Mouse (Mus musculus): Measurements from ENCODE around the gene Fam163b. TPM values are rescaled to one million over a fixed set of nuclear protein-coding genes. Genes with fewer than 3 reads are reported as not detected.

Gene Fam163b
- polyA plus RNA-seq, 1 experiment from 2014 or later, result 11.0 TPM

GRCm38 (mm10) chr2:27144957-27145356 is 2.7 kb upstream of the Fam163b start:
- Histone ChIP-seq H3K9ac (replicated peaks; ENCODE audit: low read depth, low read length) (no peak overlapping the region), H3K4me2 (ENCODE audit: low read depth, low read length) (no peak overlapping the region), H3K27me3 (ENCODE audit: control insufficient read depth, insufficient read depth, low read length) (peaks cover 5% of the 10 kb centered on the region; the same call in 1 of the 2 replicates), H3K27ac (ENCODE audit: low read depth, low read length) (no peak overlapping the region), H3K4me3 (ENCODE audit: low read depth, low read length) (no peak overlapping the region), H3K36me3 (ENCODE audit: control insufficient read depth, insufficient read depth, low read length) (no peaks in the 10 kb centered on the region), H3K4me1 (ENCODE audit: control insufficient read depth, insufficient read depth, low read length) (no peaks in the 10 kb centered on the region), H3K9me3 (ENCODE audit: control insufficient read depth, low read length) (no peaks in the 10 kb centered on the region)
- ATAC-seq (ENCODE audit: low read depth), result no peak
- 71% methylated on average over 2 of the region's 2 CpGs for WGBS

GRCm38 (mm10) chr2:27138356-27138755 is 3.9 kb downstream of the Fam163b start:
- H3K9ac ChIP-seq (replicated peaks; ENCODE audit: low read depth, low read length), result no peak overlapping the region
- no peaks in the 10 kb centered on the region for H3K4me1 ChIP-seq (ENCODE audit: control insufficient read depth, insufficient read depth, low read length)
- no peak overlapping the region for H3K4me3 ChIP-seq (ENCODE audit: low read depth, low read length)
- no peak overlapping the region for H3K4me2 ChIP-seq (ENCODE audit: low read depth, low read length)
- 67% methylated on average over 4 of the region's 4 CpGs for WGBS
- ATAC-seq (ENCODE audit: low read depth), result no peak
- peaks cover 5% of the 10 kb centered on the region; the same call in 1 of the 2 replicates for H3K27me3 ChIP-seq (ENCODE audit: control insufficient read depth, insufficient read depth, low read length)
- H3K9me3 ChIP-seq (ENCODE audit: control insufficient read depth, low read length), result no peaks in the 10 kb centered on the region
- no peak overlapping the region for H3K27ac ChIP-seq (ENCODE audit: low read depth, low read length)
- no peaks in the 10 kb centered on the region for H3K36me3 ChIP-seq (ENCODE audit: control insufficient read depth, insufficient read depth, low read length)

- no peak overlapping the region for H3K4me2 ChIP-seq (ENCODE audit: low read depth, low read length)
- H3K4me1 ChIP-seq (ENCODE audit: control insufficient read depth, insufficient read depth, low read length), result no peaks in the 10 kb centered on the region
- H3K4me3 ChIP-seq (ENCODE audit: low read depth, low read length), result no peak overlapping the region
- H3K27ac ChIP-seq (ENCODE audit: low read depth, low read length), result no peak overlapping the region
- no peak for ATAC-seq (ENCODE audit: low read depth)
- H3K9ac ChIP-seq (replicated peaks; ENCODE audit: low read depth, low read length), result no peak overlapping the region
- H3K27me3 ChIP-seq (ENCODE audit: control insufficient read depth, insufficient read depth, low read length), result peaks cover 5% of the 10 kb centered on the region; the same call in 1 of the 2 replicates
- WGBS, result 87% methylated on average over 1 of the region's 1 CpGs
- H3K36me3 ChIP-seq (ENCODE audit: control insufficient read depth, insufficient read depth, low read length), result no peaks in the 10 kb centered on the region
- H3K9me3 ChIP-seq (ENCODE audit: control insufficient read depth, low read length), result no peaks in the 10 kb centered on the region
Observed at GRCm38 (mm10) chr2:27136789-27137188, 5.5 kb downstream of the Fam163b start.

- 77% methylated on average over 3 of the region's 3 CpGs for WGBS
- no peaks in the 10 kb centered on the region for H3K36me3 ChIP-seq (ENCODE audit: control insufficient read depth, insufficient read depth, low read length)
- no peak for ATAC-seq (ENCODE audit: low read depth)
- H3K27ac ChIP-seq (ENCODE audit: low read depth, low read length), result no peak overlapping the region
- no peaks in the 10 kb centered on the region for H3K9me3 ChIP-seq (ENCODE audit: control insufficient read depth, low read length)
- no peaks in the 10 kb centered on the region for H3K4me1 ChIP-seq (ENCODE audit: control insufficient read depth, insufficient read depth, low read length)
- no peak overlapping the region for H3K4me2 ChIP-seq (ENCODE audit: low read depth, low read length)
- no peak overlapping the region for H3K4me3 ChIP-seq (ENCODE audit: low read depth, low read length)
- H3K27me3 ChIP-seq (ENCODE audit: control insufficient read depth, insufficient read depth, low read length), result peaks cover 2% of the 10 kb centered on the region; the same call in 1 of the 2 replicates
- no peak overlapping the region for H3K9ac ChIP-seq (replicated peaks; ENCODE audit: low read depth, low read length)
Observed at GRCm38 (mm10) chr2:27136336-27136735, 6.0 kb downstream of the Fam163b start.

GRCm38 (mm10) chr2:27135935-27136334 is 6.4 kb downstream of the Fam163b start:
- Histone ChIP-seq H3K4me3 (ENCODE audit: low read depth, low read length) (no peak overlapping the region), H3K9me3 (ENCODE audit: control insufficient read depth, low read length) (no peaks in the 10 kb centered on the region), H3K9ac (replicated peaks; ENCODE audit: low read depth, low read length) (no peak overlapping the region)

GRCm38 (mm10) chr2:27128990-27129389 is 13.3 kb downstream of the Fam163b start:
- H3K4me3 ChIP-seq (ENCODE audit: low read depth, low read length), result no peak overlapping the region
- no peaks in the 10 kb centered on the region for H3K4me1 ChIP-seq (ENCODE audit: control insufficient read depth, insufficient read depth, low read length)
- no peak overlapping the region for H3K27ac ChIP-seq (ENCODE audit: low read depth, low read length)
- no peak for ATAC-seq (ENCODE audit: low read depth)
- WGBS, result 69% methylated on average over 3 of the region's 3 CpGs
- H3K27me3 ChIP-seq (ENCODE audit: control insufficient read depth, insufficient read depth, low read length), result no peaks in the 10 kb centered on the region
- H3K9ac ChIP-seq (replicated peaks; ENCODE audit: low read depth, low read length), result no peak overlapping the region
- H3K36me3 ChIP-seq (ENCODE audit: control insufficient read depth, insufficient read depth, low read length), result no peaks in the 10 kb centered on the region
- no peaks in the 10 kb centered on the region for H3K9me3 ChIP-seq (ENCODE audit: control insufficient read depth, low read length)
- no peak overlapping the region for H3K4me2 ChIP-seq (ENCODE audit: low read depth, low read length)

More at GRCm38 (mm10) chr2:27135935-27136334, 6.4 kb downstream of the Fam163b start:
- no peak overlapping the region for H3K27ac ChIP-seq (ENCODE audit: low read depth, low read length)
- H3K4me2 ChIP-seq (ENCODE audit: low read depth, low read length), result no peak overlapping the region
- H3K4me1 ChIP-seq (ENCODE audit: control insufficient read depth, insufficient read depth, low read length), result no peaks in the 10 kb centered on the region
- WGBS, result 86% methylated on average over 5 of the region's 5 CpGs
- H3K27me3 ChIP-seq (ENCODE audit: control insufficient read depth, insufficient read depth, low read length), result peaks cover 2% of the 10 kb centered on the region; the same call in 1 of the 2 replicates
- H3K36me3 ChIP-seq (ENCODE audit: control insufficient read depth, insufficient read depth, low read length), result no peaks in the 10 kb centered on the region
- ATAC-seq (ENCODE audit: low read depth), result no peak

- ATAC-seq (ENCODE audit: low read depth), result no peak
- 56% methylated on average over 4 of the region's 4 CpGs for WGBS
Observed at GRCm38 (mm10) chr2:27126496-27126895, 15.8 kb downstream of the Fam163b start.

GRCm38 (mm10) chr2:27125979-27126378 is 16.3 kb downstream of the Fam163b start:
- 48% methylated on average over 10 of the region's 10 CpGs for WGBS
- Histone ChIP-seq H3K4me2 (ENCODE audit: low read depth, low read length) (no peak overlapping the region), H3K9ac (replicated peaks; ENCODE audit: low read depth, low read length) (no peak overlapping the region), H3K27me3 (ENCODE audit: control insufficient read depth, insufficient read depth, low read length) (no peaks in the 10 kb centered on the region), H3K36me3 (ENCODE audit: control insufficient read depth, insufficient read depth, low read length) (no peaks in the 10 kb centered on the region), H3K4me1 (ENCODE audit: control insufficient read depth, insufficient read depth, low read length) (peaks cover 19% of the 10 kb centered on the region), H3K27ac (ENCODE audit: low read depth, low read length) (no peak overlapping the region), H3K9me3 (ENCODE audit: control insufficient read depth, low read length) (no peaks in the 10 kb centered on the region), H3K4me3 (ENCODE audit: low read depth, low read length) (no peak overlapping the region)
- ATAC-seq (ENCODE audit: low read depth), result no peak

More at GRCm38 (mm10) chr2:27126496-27126895, 15.8 kb downstream of the Fam163b start:
- Histone ChIP-seq H3K4me1 (ENCODE audit: control insufficient read depth, insufficient read depth, low read length) (peaks cover 16% of the 10 kb centered on the region), H3K27me3 (ENCODE audit: control insufficient read depth, insufficient read depth, low read length) (no peaks in the 10 kb centered on the region), H3K36me3 (ENCODE audit: control insufficient read depth, insufficient read depth, low read length) (no peaks in the 10 kb centered on the region), H3K9me3 (ENCODE audit: control insufficient read depth, low read length) (no peaks in the 10 kb centered on the region), H3K9ac (replicated peaks; ENCODE audit: low read depth, low read length) (no peak overlapping the region), H3K4me3 (ENCODE audit: low read depth, low read length) (no peak overlapping the region), H3K4me2 (ENCODE audit: low read depth, low read length) (no peak overlapping the region), H3K27ac (ENCODE audit: low read depth, low read length) (no peak overlapping the region)

- no peak overlapping the region for H3K9ac ChIP-seq (replicated peaks; ENCODE audit: low read depth, low read length)
- 89% methylated on average over 4 of the region's 4 CpGs for WGBS
- no peak for ATAC-seq (ENCODE audit: low read depth)
- H3K27ac ChIP-seq (ENCODE audit: low read depth, low read length), result no peak overlapping the region
- no peak overlapping the region for H3K4me2 ChIP-seq (ENCODE audit: low read depth, low read length)
- H3K36me3 ChIP-seq (ENCODE audit: control insufficient read depth, insufficient read depth, low read length), result no peaks in the 10 kb centered on the region
- H3K9me3 ChIP-seq (ENCODE audit: control insufficient read depth, low read length), result no peaks in the 10 kb centered on the region
- H3K4me1 ChIP-seq (ENCODE audit: control insufficient read depth, insufficient read depth, low read length), result peaks cover 19% of the 10 kb centered on the region
- no peaks in the 10 kb centered on the region for H3K27me3 ChIP-seq (ENCODE audit: control insufficient read depth, insufficient read depth, low read length)
- no peak overlapping the region for H3K4me3 ChIP-seq (ENCODE audit: low read depth, low read length)
Observed at GRCm38 (mm10) chr2:27123121-27123520, 19.2 kb downstream of the Fam163b start.
